Mouse (Mus musculus) hindbrain, postnatal 0 days (tissue): Measurements from ENCODE around the gene Fhad1. TPM values are rescaled to one million over a fixed set of nuclear protein-coding genes. Genes with fewer than 3 reads are reported as not detected.
A peak's percentile ranks its signal among the peaks of the same experiment; 100 is the strongest.

Experiments
- ATAC-seq: fragments of 200-750 bp; cut with Nextera tagmentation; 2 replicates; pipeline ENCODE4 v1.8.0; 2017; ENCODE audit warnings: mild to moderate bottlenecking, moderate TSS enrichment, moderate library complexity
- DNase-seq: peaks from one replicate; pipeline ENCODE4 v3.0.0-alpha.2; 2015; ENCODE audit warnings: low spot score
- H3K27ac ChIP-seq: fragments of 300-500 bp; sonication (generic); 2 replicates; pipeline ENCODE4 v1.5.1; 2014; ENCODE audit warnings: mild to moderate bottlenecking
- H3K27me3 ChIP-seq: fragments of 300-500 bp; sonication (generic); 2 replicates; pipeline ENCODE4 v1.6.1; 2014; ENCODE audit warnings: low read length, mixed read lengths; ENCODE audit not compliant: insufficient read depth
- H3K36me3 ChIP-seq: fragments of 300-500 bp; sonication (generic); 2 replicates; pipeline ENCODE4 v1.6.1; 2014; ENCODE audit warnings: low read length, mixed read lengths; ENCODE audit not compliant: insufficient read depth
- H3K4me1 ChIP-seq: fragments of 300-500 bp; sonication (generic); 2 replicates; pipeline ENCODE4 v1.6.1; 2014; ENCODE audit warnings: antibody characterized with exemption, low read length, mixed read lengths; ENCODE audit not compliant: insufficient read depth
- H3K4me2 ChIP-seq: fragments of 300-500 bp; sonication (generic); 2 replicates; pipeline ENCODE4 v1.6.1; 2014; ENCODE audit warnings: low read depth, mild to moderate bottlenecking, low read length, moderate library complexity, mixed read lengths
- H3K4me3 ChIP-seq: fragments of 300-500 bp; sonication (generic); 2 replicates; pipeline ENCODE4 v1.5.1; 2014; ENCODE audit warnings: low read length
- H3K9ac ChIP-seq: fragments of 300-500 bp; sonication (generic); replicated peaks from 2 replicates; pipeline ENCODE4 v1.6.1; 2014; ENCODE audit warnings: mild to moderate bottlenecking, low read length, moderate library complexity, mixed read lengths
- H3K9me3 ChIP-seq: fragments of 300-500 bp; sonication (generic); 2 replicates; pipeline ENCODE4 v1.6.1; 2016; ENCODE audit warnings: low read length, mixed read lengths
- CTCF ChIP-seq: IDR thresholded peaks from 2 replicates; pipeline ENCODE4 v1.5.1; 2016; ENCODE audit warnings: antibody characterized with exemption, control low read depth, low read depth
- WGBS: fragments of 180-500 bp; shearing (Covaris S2); extraction: QIAGEN DNeasy Blood & Tissue Kit; methylation state at CpG from one replicate; pipeline ENCODE4 v1.1.7; 2014; 5-methylcytosine and 5-hydroxymethylcytosine counted together
- polyA plus RNA-seq: library from polyadenylated mRNA; unstranded; fragments of >200 nt; fragmentation: Nextera tagmentation; extraction: Ambion mirVana; gene quantifications from 2 replicates; pipeline ENCODE4 v1.2.1, GENCODE M21; 2015
- total RNA-seq: library from RNA; depleted of rRNA; stranded (reverse); fragments of >200 nt; gene quantifications from 2 replicates; pipeline ENCODE4 v1.2.3, GENCODE M21; 2014

Fhad1 gene
- total and polyA plus RNA-seq, 2 experiments from 2014 or later = 2.0 to 5.8 TPM

GRCm38 (mm10) chr4:141881289-141881914 is 133.5 kb downstream of the Fhad1 start:
- Histone ChIP-seq H3K36me3 (no peaks in the 10 kb centered on the region), H3K4me3 (no peak overlapping the region), H3K9ac (no peak overlapping the region), H3K4me2 (no peak overlapping the region), H3K27me3 (no peaks in the 10 kb centered on the region), H3K9me3 (no peaks in the 10 kb centered on the region), H3K4me1 (0 out of 2 replicates have a peak, but pooled peaks cover 1% of the 10 kb centered on the region), H3K27ac (no peak overlapping the region)
- WGBS = 71% methylated on average over 10 of the region's 10 CpGs
- no peak for TF ChIP-seq CTCF
- no peak for DNase-seq
- ATAC-seq = no peak

DNA sequence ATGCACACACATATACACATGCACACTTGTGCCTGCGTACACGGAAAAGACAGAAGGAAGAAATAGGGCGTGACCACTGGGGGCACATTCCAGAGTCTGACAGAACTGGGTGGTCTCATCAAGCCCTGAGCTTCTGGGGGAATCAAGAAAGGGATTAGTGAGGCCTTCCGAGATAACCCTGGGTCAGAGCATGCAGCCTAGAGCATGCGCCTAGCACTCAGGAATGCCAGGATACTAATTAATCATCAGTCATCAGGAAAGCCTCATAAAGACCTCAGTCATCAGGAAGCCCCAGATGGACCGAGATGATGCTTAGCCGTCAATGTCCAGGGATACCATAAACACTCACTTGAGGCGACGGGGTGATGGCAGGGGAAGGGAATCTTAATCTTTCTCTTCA is 135.0 kb downstream of the Fhad1 start:
- Histone ChIP-seq H3K4me2 (no peak overlapping the region), H3K27ac (no peak overlapping the region), H3K9me3 (no peaks in the 10 kb centered on the region), H3K9ac (no peak overlapping the region), H3K27me3 (no peaks in the 10 kb centered on the region), H3K4me3 (no peak overlapping the region), H3K4me1 (no peaks in the 10 kb centered on the region), H3K36me3 (no peaks in the 10 kb centered on the region)
- DNase-seq (no peak), ATAC-seq (no peak)
- WGBS = 81% methylated on average over 9 of the region's 9 CpGs
- TF ChIP-seq CTCF = no peak

DNA sequence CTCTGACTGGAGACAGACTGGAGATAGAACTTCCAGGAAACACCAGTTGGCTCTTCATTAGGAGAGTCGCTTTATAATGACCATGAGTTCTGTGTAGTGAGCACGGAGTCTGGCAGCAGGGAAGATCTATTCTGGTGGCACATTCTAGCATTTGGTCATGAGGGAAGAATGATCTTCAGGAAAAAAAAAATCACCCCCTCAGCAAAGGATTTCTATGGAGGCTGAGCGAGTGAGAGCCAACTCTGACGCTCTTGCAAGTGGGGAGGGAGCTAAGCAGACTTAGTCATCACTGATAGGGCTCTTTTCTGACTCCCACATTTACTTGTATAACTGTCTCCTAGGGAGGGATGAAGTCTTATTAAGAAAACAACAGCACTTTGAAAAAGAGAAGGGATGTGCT is 135.8 kb downstream of the Fhad1 start:
- Histone ChIP-seq H3K27me3 (no peaks in the 10 kb centered on the region), H3K9me3 (no peaks in the 10 kb centered on the region), H3K36me3 (no peaks in the 10 kb centered on the region), H3K4me3 (no peak overlapping the region), H3K27ac (no peak overlapping the region), H3K4me1 (no peaks in the 10 kb centered on the region), H3K9ac (no peak overlapping the region), H3K4me2 (no peak overlapping the region)
- 72% methylated on average over 4 of the region's 4 CpGs for WGBS
- DNase-seq (no peak), ATAC-seq (no peak)
- no peak for TF ChIP-seq CTCF

DNA sequence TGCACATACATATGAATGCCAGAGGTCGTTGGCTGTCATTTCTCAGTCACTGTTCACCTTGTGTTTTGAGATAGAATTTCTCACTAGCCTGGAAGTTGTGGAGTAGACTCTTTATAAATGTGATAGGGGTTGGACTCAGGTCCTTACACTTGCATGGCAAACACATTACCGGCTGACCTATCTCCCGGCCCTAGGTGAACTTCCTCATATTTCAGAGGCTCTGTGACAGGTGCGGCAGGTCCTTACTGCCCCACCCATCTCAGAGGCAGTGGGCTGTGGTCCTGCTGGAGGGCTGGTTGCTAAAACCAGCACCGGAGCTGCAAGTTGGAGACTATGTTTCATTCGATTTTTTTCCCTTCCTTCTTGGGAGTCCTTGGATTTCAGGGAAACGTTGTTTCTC is 136.3 kb downstream of the Fhad1 start:
- no peaks in the 10 kb centered on the region for H3K9me3 ChIP-seq
- no peak overlapping the region for H3K27ac ChIP-seq
- H3K4me2 ChIP-seq = no peak overlapping the region
- no peak overlapping the region for H3K9ac ChIP-seq
- TF ChIP-seq CTCF = no peak
- 78% methylated on average over 7 of the region's 7 CpGs for WGBS
- no peaks in the 10 kb centered on the region for H3K27me3 ChIP-seq
- H3K4me3 ChIP-seq = no peak overlapping the region
- H3K36me3 ChIP-seq = no peaks in the 10 kb centered on the region
- DNase-seq (no peak), ATAC-seq (no peak)
- H3K4me1 ChIP-seq = 0 out of 2 replicates have a peak, but pooled peaks cover under 1% of the 10 kb centered on the region

GRCm38 (mm10) chr4:141875481-141876108 is 139.3 kb downstream of the Fhad1 start:
- ATAC-seq (peak; percentile 13; the same call in 1 of the 2 replicates), DNase-seq (peak; percentile 49)
- Histone ChIP-seq H3K36me3 (no peaks in the 10 kb centered on the region), H3K9ac (peak overlapping the region; percentile 67), H3K27ac (peak overlapping the region; percentile 41; the same call in 1 of the 2 replicates), H3K4me2 (peak overlapping the region; percentile 84), H3K27me3 (no peaks in the 10 kb centered on the region), H3K4me1 (peaks cover 24% of the 10 kb centered on the region), H3K4me3 (peak overlapping the region; percentile 58), H3K9me3 (no peaks in the 10 kb centered on the region)
- 12% methylated on average over 8 of the region's 8 CpGs for WGBS
- peak; percentile 41; the same call in 1 of the 2 replicates for TF ChIP-seq CTCF

GRCm38 (mm10) chr4:141874601-141875460 is 140.1 kb downstream of the Fhad1 start, which contains the start of gene Efhd2:
Efhd2 (minus strand) TSS chr4:141874920.
- DNase-seq (peak; percentile 87), ATAC-seq (peak; percentile 83)
- H3K4me2 ChIP-seq = peak within 1 kb of the TSS; percentile 84
- H3K27ac ChIP-seq = peak within 1 kb of the TSS; percentile 41; the same call in 1 of the 2 replicates
- under 1% methylated on average over 63 of the region's 73 CpGs for WGBS
- no peaks in the 10 kb centered on the region for H3K27me3 ChIP-seq
- H3K9ac ChIP-seq = peak within 1 kb of the TSS; percentile 67
- peak within 1 kb of the TSS; percentile 58 for H3K4me3 ChIP-seq
- no peaks in the 10 kb centered on the region for H3K36me3 ChIP-seq
- H3K9me3 ChIP-seq = no peaks in the 10 kb centered on the region
- H3K4me1 ChIP-seq = peaks cover 30% of the 10 kb centered on the region
- TF ChIP-seq CTCF = no peak; the same call in 1 of the 2 replicates
